Comparison of ENCODE assay signal across 8 mouse cellular contexts in genomic region chr3:152722836-152723235, GRCm38 (mm10). TPM values are rescaled to one million over a fixed set of nuclear protein-coding genes. Genes with fewer than 3 reads are reported as not detected.
DNase-seq lines count a peak whose midpoint lies in the region; ATAC-seq and TF ChIP-seq lines count a peak whose summit lies in the region.
"Had no signal": no experiment of that assay in that cellular context is flagged by ENCODE, and none has a peak within 500 bp of the region (broad histone marks: within the 10 kb centered on the region; RNA-seq: fewer than 3 reads in every experiment).

No protein-coding gene starts in this region.

- TF ChIP-seq CTCF in hindbrain, postnatal 0 days (IDR thresholded peaks at IDR 0.05; ENCODE audit: low read depth) = peak; percentile 62
- TF ChIP-seq CTCF in stomach, postnatal 0 days (IDR thresholded peaks at IDR 0.05; ENCODE audit: low read depth) = peak; percentile 65

- no peaks in the 10 kb centered on the region for H3K27me3 ChIP-seq in hindbrain, postnatal 0 days (ENCODE audit: insufficient read depth, low read length)
- H3K27me3 ChIP-seq in hindbrain, embryonic 12.5 days = no peaks in the 10 kb centered on the region
- no peaks in the 10 kb centered on the region for H3K27me3 ChIP-seq in stomach, postnatal 0 days (ENCODE audit: control insufficient read depth, insufficient read depth, low read length)

- 57% methylated on average over 3 of the region's 3 CpGs for WGBS in hindbrain, postnatal 0 days
- 58% methylated on average over 3 of the region's 3 CpGs for WGBS in hindbrain, embryonic 12.5 days
- 64% methylated on average over 3 of the region's 3 CpGs for WGBS in stomach, postnatal 0 days

- no peaks in the 10 kb centered on the region for H3K4me1 ChIP-seq in hindbrain, postnatal 0 days (ENCODE audit: insufficient read depth, low read length)
- peaks cover 4% of the 10 kb centered on the region; the same call in 1 of the 2 replicates for H3K4me1 ChIP-seq in hindbrain, embryonic 12.5 days
- no peaks in the 10 kb centered on the region for H3K4me1 ChIP-seq in stomach, postnatal 0 days (replicated peaks; ENCODE audit: control insufficient read depth, insufficient read depth)

- 0 out of 2 replicates have a peak, but pooled peaks cover 4% of the 10 kb centered on the region for H3K36me3 ChIP-seq in hindbrain, postnatal 0 days (ENCODE audit: insufficient read depth, low read length)
- peaks cover 8% of the 10 kb centered on the region; the same call in 1 of the 2 replicates for H3K36me3 ChIP-seq in hindbrain, embryonic 12.5 days
- no peaks in the 10 kb centered on the region for H3K36me3 ChIP-seq in stomach, postnatal 0 days (ENCODE audit: control insufficient read depth, insufficient read depth, low read length)

- ATAC-seq in hindbrain, postnatal 0 days = peak; percentile 75
- ATAC-seq in hindbrain, embryonic 12.5 days (ENCODE audit: low FRiP score) = no peak
- peak; percentile 14; the same call in 1 of the 2 replicates for ATAC-seq in granulocyte monocyte progenitor cell, adult 5-6 weeks (replicated peaks; ENCODE audit: poor library complexity, severe bottlenecking)
- no peak for ATAC-seq in stomach, postnatal 0 days (ENCODE audit: low FRiP score, low TSS enrichment)

- TF ChIP-seq EP300 in stomach, postnatal 0 days (optimal IDR thresholded peaks at IDR 0.05) = no peak

- no peak overlapping the region for H3K4me2 ChIP-seq in hindbrain, postnatal 0 days (ENCODE audit: low read depth, low read length)
- H3K4me2 ChIP-seq in hindbrain, embryonic 12.5 days (replicated peaks) = no peak overlapping the region
- H3K4me2 ChIP-seq in stomach, postnatal 0 days (replicated peaks; ENCODE audit: low read depth) = no peak overlapping the region

- DNase-seq in hindbrain, postnatal 0 days (ENCODE audit: low spot score) = peak; percentile 63
- DNase-seq in right cerebral cortex, postnatal 4 days = peak; percentile 24
- DNase-seq in right cerebral cortex, adult 2 months (ENCODE audit: low spot score in 2 of 2) = no peak
- peak; percentile 29 for DNase-seq in stomach, postnatal 0 days (ENCODE audit: low spot score)
- no peak for DNase-seq in spleen, postnatal 14 days (ENCODE audit: low spot score in 2 of 2)
- DNase-seq: thymus, adult 18-20 months had no signal

- no peak overlapping the region for H3K27ac ChIP-seq in hindbrain, postnatal 0 days
- H3K27ac ChIP-seq in hindbrain, embryonic 12.5 days = no peak overlapping the region
- H3K27ac ChIP-seq in stomach, postnatal 0 days (replicated peaks) = no peak overlapping the region

- no peak overlapping the region for H3K4me3 ChIP-seq in hindbrain, postnatal 0 days (ENCODE audit: low read length)
- no peak overlapping the region for H3K4me3 ChIP-seq in hindbrain, embryonic 12.5 days
- H3K4me3 ChIP-seq in stomach, postnatal 0 days (ENCODE audit: low read depth, low read length) = no peak overlapping the region

- H3K9ac ChIP-seq in hindbrain, postnatal 0 days (replicated peaks; ENCODE audit: low read length) = no peak overlapping the region
- H3K9ac ChIP-seq in hindbrain, embryonic 12.5 days = no peak overlapping the region
- H3K9ac ChIP-seq in stomach, postnatal 0 days (ENCODE audit: low read length) = no peak overlapping the region

- H3K9me3 ChIP-seq in hindbrain, postnatal 0 days (ENCODE audit: low read length) = no peaks in the 10 kb centered on the region
- H3K9me3 ChIP-seq in hindbrain, embryonic 12.5 days (replicated peaks) = no peaks in the 10 kb centered on the region
- no peaks in the 10 kb centered on the region for H3K9me3 ChIP-seq in stomach, postnatal 0 days (ENCODE audit: control insufficient read depth, low read length)

RNA-seq across cellular contexts. Expression of gene Pigk, which starts 8.9 kb away (rescaled TPM):
- total RNA-seq in hindbrain, postnatal 0 days (2014; rRNA removed) = 35.8 and 38.2 TPM in 2 replicates
- polyA plus RNA-seq in hindbrain, postnatal 0 days (2015; fragmentation: Nextera tagmentation; extraction: Ambion mirVana) = 57.8 and 62.1 TPM in 2 replicates
- polyA plus RNA-seq in hindbrain, embryonic 12.5 days (2016; fragmentation: Nextera tagmentation; extraction: Ambion mirVana) = 46.1 and 50.6 TPM in 2 replicates
- 22.2 and 36.8 TPM in 2 replicates for total RNA-seq in granulocyte monocyte progenitor cell, adult 5-6 weeks (2014; fragmentation: Nextera tagmentation)
- total RNA-seq in granulocyte monocyte progenitor cell, adult 5-6 weeks (2017) = 56.7 and 67.0 TPM in 2 replicates
- polyA plus RNA-seq in stomach, postnatal 0 days (2015; fragmentation: Nextera tagmentation; extraction: Ambion mirVana) = 36.8 and 40.9 TPM in 2 replicates

RNA-seq across cellular contexts. Expression of gene Ak5, which starts 54.7 kb away (rescaled TPM):
- 14.8 and 20.4 TPM in 2 replicates for total RNA-seq in hindbrain, postnatal 0 days (2014; rRNA removed)
- 18.8 and 20.3 TPM in 2 replicates for polyA plus RNA-seq in hindbrain, postnatal 0 days (2015; fragmentation: Nextera tagmentation; extraction: Ambion mirVana)
- 2.1 and 2.4 TPM in 2 replicates for polyA plus RNA-seq in hindbrain, embryonic 12.5 days (2016; fragmentation: Nextera tagmentation; extraction: Ambion mirVana)
- not detected in 2 replicates for total RNA-seq in granulocyte monocyte progenitor cell, adult 5-6 weeks (2014; fragmentation: Nextera tagmentation)
- total RNA-seq in granulocyte monocyte progenitor cell, adult 5-6 weeks (2017) = not detected in 2 replicates
- 0.92 and 1.9 TPM in 2 replicates for polyA plus RNA-seq in stomach, postnatal 0 days (2015; fragmentation: Nextera tagmentation; extraction: Ambion mirVana)

Comparison
In these comparisons a context has a peak if more than half of its experiments do, and no peak if none do; other contexts are left out.
1. ATAC-seq: peak in hindbrain, postnatal 0 days (single experiment) and granulocyte monocyte progenitor cell, adult 5-6 weeks (single experiment); none in hindbrain, embryonic 12.5 days (single experiment) and stomach, postnatal 0 days (single experiment).
2. DNase-seq: peak in hindbrain, postnatal 0 days (single experiment), right cerebral cortex, postnatal 4 days (single experiment) and stomach, postnatal 0 days (single experiment); none in right cerebral cortex, adult 2 months (0 of 2) and spleen, postnatal 14 days (0 of 2).